Mouse (Mus musculus): Measurements from ENCODE around the gene Kif28. TPM values are rescaled to one million over a fixed set of nuclear protein-coding genes. Genes with fewer than 3 reads are reported as not detected.

The Kif28 gene
- polyA plus RNA-seq (2015; fragmentation: Nextera tagmentation; extraction: Ambion mirVana): not detected in 2 replicates

DNA sequence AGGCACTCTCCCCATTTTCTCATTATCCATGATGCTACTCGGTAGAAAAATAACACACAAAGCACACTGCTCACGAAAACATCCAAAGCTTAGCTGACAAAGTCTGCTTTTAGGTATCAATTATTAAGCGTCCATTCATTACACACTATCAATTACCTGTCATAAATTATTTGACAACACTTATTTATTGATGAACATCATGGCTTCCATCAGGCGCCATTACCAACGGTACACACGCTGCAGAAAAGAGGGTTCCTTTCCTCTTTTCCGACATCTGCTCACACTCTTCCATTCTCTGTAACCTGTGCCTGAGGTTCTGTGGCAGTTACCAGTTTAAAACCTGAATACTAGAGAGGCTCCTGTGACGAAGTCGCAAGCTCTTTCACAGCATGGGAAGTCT is at the start of gene Kif28:
TSS of gene Kif28 (minus strand) at position 101 of the 400 bp plus-strand sequence.
- Histone ChIP-seq H3K4me3 (replicated peaks) (no peak within 1 kb of the TSS), H3K9me3 (replicated peaks) (no peaks in the 10 kb centered on the region), H3K4me2 (no peak within 1 kb of the TSS), H3K36me3 (peaks cover 34% of the 10 kb centered on the region), H3K27me3 (replicated peaks) (no peaks in the 10 kb centered on the region), H3K4me1 (no peaks in the 10 kb centered on the region), H3K27ac (replicated peaks) (no peak within 1 kb of the TSS), H3K9ac (replicated peaks) (no peak within 1 kb of the TSS)
- ATAC-seq (ENCODE audit: low FRiP score): no peak
- 90% methylated on average over 9 of the region's 9 CpGs for WGBS

DNA sequence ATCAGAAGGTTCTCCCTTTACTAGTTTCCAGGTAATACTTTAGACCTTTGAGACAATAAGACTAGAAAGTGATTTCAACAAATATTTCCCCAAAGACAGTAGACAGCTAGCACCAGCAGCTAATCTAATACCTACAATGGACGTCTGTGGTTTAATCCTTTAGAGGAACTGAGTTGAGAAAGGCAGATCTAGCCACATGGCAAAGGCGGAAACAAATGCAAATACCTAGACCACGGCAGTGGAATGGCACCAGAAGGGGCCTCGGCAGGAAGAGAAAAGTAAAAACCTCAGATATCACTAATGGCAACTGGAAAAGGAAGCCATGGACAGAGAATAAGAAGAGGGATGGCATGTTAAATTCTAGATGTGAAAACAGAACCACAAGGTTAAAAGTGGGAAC is 42.2 kb upstream of the Kif28 start:
- Histone ChIP-seq H3K9ac (replicated peaks) (no peak overlapping the region), H3K4me2 (no peak overlapping the region), H3K9me3 (replicated peaks) (no peaks in the 10 kb centered on the region), H3K4me3 (replicated peaks) (no peak overlapping the region), H3K27ac (replicated peaks) (no peak overlapping the region), H3K27me3 (replicated peaks) (no peaks in the 10 kb centered on the region), H3K4me1 (no peaks in the 10 kb centered on the region), H3K36me3 (peaks cover 67% of the 10 kb centered on the region)
- no peak for ATAC-seq (ENCODE audit: low FRiP score)
- 91% methylated on average over 4 of the region's 4 CpGs for WGBS

DNA sequence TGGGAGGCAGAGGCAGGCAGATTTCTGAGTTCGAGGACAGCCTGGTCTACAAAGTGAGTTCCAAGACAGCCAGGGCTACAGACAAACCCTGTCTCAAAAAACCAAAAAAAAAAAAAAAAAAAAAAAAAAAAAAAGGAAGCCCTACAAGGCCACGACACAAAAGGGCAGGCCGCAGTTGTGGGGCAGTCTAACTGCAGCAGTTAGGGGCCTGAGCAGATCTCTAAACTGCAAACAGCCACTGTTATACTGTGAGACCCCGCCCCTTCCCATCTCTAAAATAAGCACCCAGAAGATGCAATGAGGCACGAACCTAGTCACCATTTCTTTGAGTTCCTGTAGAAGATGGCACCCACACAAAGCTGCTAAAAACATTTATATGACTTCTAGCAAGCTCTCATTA is 40.4 kb upstream of the Kif28 start:
- Histone ChIP-seq H3K27me3 (replicated peaks) (no peaks in the 10 kb centered on the region), H3K4me3 (replicated peaks) (no peak overlapping the region), H3K4me2 (no peak overlapping the region), H3K4me1 (no peaks in the 10 kb centered on the region), H3K9ac (replicated peaks) (no peak overlapping the region), H3K36me3 (peaks cover 66% of the 10 kb centered on the region), H3K27ac (replicated peaks) (no peak overlapping the region), H3K9me3 (replicated peaks) (no peaks in the 10 kb centered on the region)
- WGBS: 91% methylated on average over 5 of the region's 5 CpGs
- no peak for ATAC-seq (ENCODE audit: low FRiP score)

DNA sequence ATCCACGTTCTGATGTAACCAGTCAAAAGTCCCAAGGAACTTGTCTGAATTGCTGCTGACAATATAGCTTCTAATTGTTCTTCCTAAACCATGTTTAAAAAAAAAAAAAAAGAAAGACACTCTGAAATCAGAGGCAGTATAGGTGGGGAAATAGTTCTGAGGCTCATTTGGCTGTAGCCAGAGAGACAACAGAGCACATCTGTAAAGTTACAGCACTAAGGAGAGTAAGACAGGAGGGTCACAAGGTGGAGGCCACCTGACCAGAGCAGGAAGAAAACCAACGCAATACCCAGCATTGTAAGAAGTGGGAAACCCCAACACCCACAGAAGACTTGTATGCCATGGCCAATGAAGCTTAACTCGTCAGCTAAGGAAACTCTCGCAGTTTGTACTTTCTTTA is 39.0 kb upstream of the Kif28 start:
- Histone ChIP-seq H3K4me1 (no peaks in the 10 kb centered on the region), H3K4me2 (no peak overlapping the region), H3K4me3 (replicated peaks) (no peak overlapping the region), H3K27ac (replicated peaks) (no peak overlapping the region), H3K36me3 (peaks cover 66% of the 10 kb centered on the region), H3K9ac (replicated peaks) (no peak overlapping the region), H3K9me3 (replicated peaks) (no peaks in the 10 kb centered on the region), H3K27me3 (replicated peaks) (no peaks in the 10 kb centered on the region)
- WGBS: 90% methylated on average over 4 of the region's 4 CpGs
- ATAC-seq (ENCODE audit: low FRiP score): no peak

DNA sequence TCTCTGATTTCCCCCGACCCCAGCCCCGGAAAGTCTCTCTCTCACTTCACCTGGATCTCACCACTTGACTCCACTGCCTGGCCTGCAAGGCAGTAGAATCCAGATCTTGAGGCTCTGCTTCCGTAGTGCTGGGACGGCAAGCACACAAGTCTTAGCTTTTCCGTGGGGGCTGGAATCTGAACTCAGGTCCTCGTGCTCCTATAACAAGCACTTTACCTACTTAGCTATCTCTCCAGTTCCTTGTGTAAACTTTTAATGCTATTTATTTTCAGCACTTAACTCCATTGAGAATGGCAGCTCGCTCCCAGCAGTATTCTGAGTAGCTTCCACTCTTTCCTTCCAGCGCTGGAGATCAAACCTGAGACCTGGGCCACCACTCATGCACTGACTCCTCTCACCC is 31.8 kb upstream of the Kif28 start:
- no peak overlapping the region for H3K4me2 ChIP-seq
- peaks cover 72% of the 10 kb centered on the region for H3K36me3 ChIP-seq
- 93% methylated on average over 8 of the region's 8 CpGs for WGBS
- H3K4me3 ChIP-seq (replicated peaks): no peak overlapping the region
- no peaks in the 10 kb centered on the region for H3K27me3 ChIP-seq (replicated peaks)
- no peaks in the 10 kb centered on the region for H3K4me1 ChIP-seq
- no peaks in the 10 kb centered on the region for H3K9me3 ChIP-seq (replicated peaks)
- no peak overlapping the region for H3K9ac ChIP-seq (replicated peaks)
- no peak overlapping the region for H3K27ac ChIP-seq (replicated peaks)
- no peak for ATAC-seq (ENCODE audit: low FRiP score)

DNA sequence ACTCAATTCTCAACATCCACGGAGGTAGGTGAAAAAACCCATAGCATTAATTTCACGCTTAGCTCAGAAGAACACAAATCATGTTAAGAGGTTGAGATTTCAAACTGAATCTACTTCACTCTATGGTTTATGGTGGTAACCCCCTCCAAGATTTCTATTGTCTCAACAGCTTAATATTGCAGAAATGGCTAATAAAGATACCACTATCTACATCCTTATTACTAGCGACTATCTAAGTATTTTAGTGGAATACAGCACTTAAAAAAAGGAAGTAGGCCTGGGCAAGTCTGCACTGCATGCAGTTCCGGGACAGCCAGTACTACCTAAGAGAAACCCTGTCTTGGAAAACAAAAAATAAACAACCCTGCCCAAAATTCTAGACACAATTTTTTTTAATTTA is 15.5 kb upstream of the Kif28 start:
- H3K4me2 ChIP-seq: no peak overlapping the region
- ATAC-seq (ENCODE audit: low FRiP score): no peak
- H3K9me3 ChIP-seq (replicated peaks): no peaks in the 10 kb centered on the region
- no peak overlapping the region for H3K27ac ChIP-seq (replicated peaks)
- H3K9ac ChIP-seq (replicated peaks): no peak overlapping the region
- H3K4me3 ChIP-seq (replicated peaks): no peak overlapping the region
- H3K27me3 ChIP-seq (replicated peaks): no peaks in the 10 kb centered on the region
- 86% methylated on average over 4 of the region's 4 CpGs for WGBS
- no peaks in the 10 kb centered on the region for H3K4me1 ChIP-seq
- peaks cover 70% of the 10 kb centered on the region for H3K36me3 ChIP-seq

DNA sequence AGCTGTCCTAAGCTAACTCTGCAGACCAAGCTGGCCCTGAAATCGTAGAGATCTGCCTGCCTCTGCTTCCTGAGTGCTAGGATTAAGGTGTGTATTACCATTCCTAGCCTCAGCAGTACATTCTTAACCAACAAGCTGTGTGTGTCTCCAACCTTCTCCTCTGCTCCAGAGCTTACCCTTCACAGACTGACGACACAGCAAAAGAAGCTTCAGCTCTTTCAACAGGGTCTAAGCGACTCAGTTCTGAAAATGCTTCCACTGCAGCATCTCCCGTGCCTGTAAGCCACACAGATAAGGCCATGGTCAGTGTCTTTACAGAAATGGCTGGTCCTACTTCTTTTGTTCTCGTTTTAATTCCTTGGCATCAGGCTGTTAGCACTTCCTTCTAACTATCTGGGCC is 15.0 kb upstream of the Kif28 start:
- H3K9me3 ChIP-seq (replicated peaks): no peaks in the 10 kb centered on the region
- peaks cover 71% of the 10 kb centered on the region for H3K36me3 ChIP-seq
- 93% methylated on average over 5 of the region's 5 CpGs for WGBS
- H3K4me1 ChIP-seq: no peaks in the 10 kb centered on the region
- H3K4me3 ChIP-seq (replicated peaks): no peak overlapping the region
- no peak for ATAC-seq (ENCODE audit: low FRiP score)
- H3K9ac ChIP-seq (replicated peaks): no peak overlapping the region
- no peak overlapping the region for H3K27ac ChIP-seq (replicated peaks)
- no peaks in the 10 kb centered on the region for H3K27me3 ChIP-seq (replicated peaks)
- H3K4me2 ChIP-seq: no peak overlapping the region

DNA sequence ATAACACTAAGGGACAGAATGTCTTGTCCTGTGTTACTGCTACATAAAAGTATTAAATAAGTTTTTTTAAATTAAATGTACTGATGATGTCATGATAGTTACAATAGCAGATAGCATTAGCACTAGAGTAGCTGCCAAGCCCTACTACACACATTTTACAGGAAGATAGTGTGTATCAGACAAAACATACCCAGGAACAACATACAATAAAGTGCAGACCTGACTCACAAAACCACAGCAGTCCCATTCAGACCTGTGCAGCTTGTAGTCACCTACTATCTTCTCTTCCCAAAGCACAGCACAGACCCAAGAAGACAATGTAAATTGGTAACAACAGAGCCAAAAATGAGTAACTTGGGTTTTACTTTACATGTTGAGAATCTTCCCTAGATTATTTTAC is 11.4 kb upstream of the Kif28 start:
- Histone ChIP-seq H3K4me2 (no peak overlapping the region), H3K27ac (replicated peaks) (no peak overlapping the region), H3K27me3 (replicated peaks) (no peaks in the 10 kb centered on the region), H3K36me3 (peaks cover 70% of the 10 kb centered on the region), H3K4me1 (no peaks in the 10 kb centered on the region), H3K9ac (replicated peaks) (no peak overlapping the region), H3K4me3 (replicated peaks) (no peak overlapping the region), H3K9me3 (replicated peaks) (no peaks in the 10 kb centered on the region)
- ATAC-seq (ENCODE audit: low FRiP score): no peak

DNA sequence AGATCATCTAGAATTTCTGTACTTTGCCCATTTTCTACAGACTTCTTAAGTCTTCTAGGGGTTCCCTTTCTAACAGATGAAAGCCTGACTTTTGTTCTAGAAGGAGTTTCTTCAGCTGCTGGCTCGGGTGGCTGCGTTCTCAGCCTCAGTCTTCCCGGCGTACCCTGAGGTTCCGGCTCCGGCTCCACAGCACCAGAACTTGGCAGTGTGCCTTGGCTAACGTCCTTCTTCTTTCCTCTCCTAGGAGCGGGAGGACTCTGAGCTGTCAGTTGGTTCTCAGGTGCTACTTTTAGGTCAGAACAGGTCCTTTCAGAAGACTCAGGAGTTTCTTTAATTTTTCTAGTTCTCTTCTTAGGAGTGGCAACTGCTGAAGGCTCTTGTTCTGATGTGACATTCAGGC is 7.9 kb upstream of the Kif28 start:
- no peaks in the 10 kb centered on the region for H3K4me1 ChIP-seq
- no peak overlapping the region for H3K27ac ChIP-seq (replicated peaks)
- no peak for ATAC-seq (ENCODE audit: low FRiP score)
- H3K9me3 ChIP-seq (replicated peaks): no peaks in the 10 kb centered on the region
- WGBS: 95% methylated on average over 8 of the region's 8 CpGs
- peaks cover 54% of the 10 kb centered on the region for H3K36me3 ChIP-seq
- H3K4me2 ChIP-seq: no peak overlapping the region
- no peak overlapping the region for H3K4me3 ChIP-seq (replicated peaks)
- H3K9ac ChIP-seq (replicated peaks): no peak overlapping the region
- no peaks in the 10 kb centered on the region for H3K27me3 ChIP-seq (replicated peaks)

DNA sequence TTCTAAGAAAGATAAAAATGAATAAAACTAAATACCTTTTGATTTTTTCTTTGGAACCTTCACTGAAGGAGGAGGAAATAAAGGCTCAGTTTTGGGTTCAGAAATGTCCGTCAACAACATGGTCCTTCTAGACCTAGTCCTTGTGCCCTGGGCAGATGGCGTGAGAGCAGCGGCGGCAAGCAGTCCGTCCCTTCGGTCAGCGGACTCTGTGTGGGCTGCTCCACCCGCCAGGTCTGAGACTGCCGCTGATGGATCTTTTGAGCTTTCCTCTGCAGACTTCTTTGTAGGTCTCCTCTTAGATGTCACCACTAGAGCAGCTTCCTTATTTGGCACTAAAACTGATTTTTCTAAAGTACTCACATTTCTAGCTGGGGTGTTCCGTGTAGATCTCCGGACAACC is 7.2 kb upstream of the Kif28 start:
- Histone ChIP-seq H3K27ac (replicated peaks) (no peak overlapping the region), H3K36me3 (peaks cover 59% of the 10 kb centered on the region), H3K27me3 (replicated peaks) (no peaks in the 10 kb centered on the region), H3K4me1 (no peaks in the 10 kb centered on the region), H3K9ac (replicated peaks) (no peak overlapping the region), H3K4me3 (replicated peaks) (no peak overlapping the region), H3K9me3 (replicated peaks) (no peaks in the 10 kb centered on the region), H3K4me2 (no peak overlapping the region)
- 96% methylated on average over 11 of the region's 11 CpGs for WGBS
- ATAC-seq (ENCODE audit: low FRiP score): no peak

DNA sequence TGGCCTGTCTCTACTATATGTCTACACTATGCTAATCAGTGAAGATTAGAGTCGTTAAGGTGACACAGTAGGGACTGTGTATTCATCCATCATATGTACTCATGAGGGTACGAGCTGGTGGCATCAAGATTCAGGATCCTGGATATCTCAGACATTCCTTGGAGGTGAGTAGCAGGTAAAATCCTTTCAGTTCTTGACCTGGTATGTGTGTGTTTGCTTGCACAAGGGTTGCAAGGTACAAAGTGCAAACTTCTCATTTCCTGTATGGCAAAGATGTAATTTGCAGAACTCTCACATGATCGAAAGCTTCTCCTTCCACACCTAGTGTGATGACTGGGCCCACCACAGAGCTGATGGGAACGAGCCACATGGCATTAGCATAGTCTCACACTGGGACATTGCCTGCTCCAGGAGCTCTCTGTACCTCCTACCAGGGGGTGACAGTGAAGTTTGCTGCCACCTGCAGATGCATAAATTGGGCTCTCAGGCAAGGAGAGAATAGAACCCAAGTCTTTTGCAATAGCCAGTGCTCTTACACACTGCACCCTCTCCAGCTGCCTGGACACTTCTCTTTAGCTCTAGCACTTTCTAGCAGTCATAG is 1.4 kb downstream of the Kif28 start:
- 78% methylated on average over 4 of the region's 4 CpGs for WGBS
- ATAC-seq (ENCODE audit: low FRiP score): no peak
- Histone ChIP-seq H3K4me1 (no peaks in the 10 kb centered on the region), H3K27ac (replicated peaks) (no peak overlapping the region), H3K9me3 (replicated peaks) (no peaks in the 10 kb centered on the region), H3K4me2 (no peak overlapping the region), H3K9ac (replicated peaks) (no peak overlapping the region), H3K4me3 (replicated peaks) (no peak overlapping the region), H3K36me3 (peaks cover 33% of the 10 kb centered on the region), H3K27me3 (replicated peaks) (no peaks in the 10 kb centered on the region)

DNA sequence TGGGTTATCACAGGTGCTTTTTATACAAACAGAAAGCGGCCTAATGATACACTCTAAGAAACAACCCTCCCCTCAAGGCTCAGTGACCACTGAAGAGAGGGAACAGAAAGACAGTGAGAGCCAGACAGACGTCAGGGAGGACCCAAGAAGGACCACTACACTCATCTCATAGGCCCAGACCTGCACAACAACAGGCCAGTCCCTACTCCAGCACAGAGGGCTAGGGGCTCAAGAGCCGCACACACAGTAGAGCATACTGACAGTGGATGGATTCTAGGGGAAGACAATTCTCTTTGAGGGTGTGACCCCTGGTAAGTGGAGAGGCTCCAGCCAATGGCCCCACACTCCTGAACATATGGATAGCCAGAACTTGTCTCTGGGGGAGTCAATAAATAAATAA is 8.6 kb downstream of the Kif28 start:
- H3K27ac ChIP-seq (replicated peaks): no peak overlapping the region
- no peaks in the 10 kb centered on the region for H3K36me3 ChIP-seq
- H3K4me3 ChIP-seq (replicated peaks): no peak overlapping the region
- no peaks in the 10 kb centered on the region for H3K9me3 ChIP-seq (replicated peaks)
- no peak for ATAC-seq (ENCODE audit: low FRiP score)
- WGBS: 85% methylated on average over 3 of the region's 3 CpGs
- H3K27me3 ChIP-seq (replicated peaks): no peaks in the 10 kb centered on the region
- H3K4me2 ChIP-seq: no peak overlapping the region
- H3K9ac ChIP-seq (replicated peaks): no peak overlapping the region
- no peaks in the 10 kb centered on the region for H3K4me1 ChIP-seq

Data from neural tube, embryonic 15.5 days (tissue).